Mouse (Mus musculus) T-cell, adult 2 months (primary cell): ENCODE measurements around the gene Eif4e.

Experiments
- DNase-seq: peaks from one replicate; pipeline ENCODE4 v3.0.0; 2022; ENCODE audit warnings: low spot score

The Eif4e gene

GRCm38 (mm10) chr3:138587137-138587536 lies 61.2 kb downstream of the Eif4e start:
- no peak for DNase-seq

GRCm38 (mm10) chr3:138588001-138588400 lies 62.0 kb downstream of the Eif4e start:
- no peak for DNase-seq

GRCm38 (mm10) chr3:138591002-138591401 lies 65.0 kb downstream of the Eif4e start:
- DNase-seq: no peak

GRCm38 (mm10) chr3:138591806-138592365 lies 65.9 kb downstream of the Eif4e start:
- DNase-seq: no peak

GRCm38 (mm10) chr3:138593131-138593530 lies 67.2 kb downstream of the Eif4e start:
- no peak for DNase-seq

DNA sequence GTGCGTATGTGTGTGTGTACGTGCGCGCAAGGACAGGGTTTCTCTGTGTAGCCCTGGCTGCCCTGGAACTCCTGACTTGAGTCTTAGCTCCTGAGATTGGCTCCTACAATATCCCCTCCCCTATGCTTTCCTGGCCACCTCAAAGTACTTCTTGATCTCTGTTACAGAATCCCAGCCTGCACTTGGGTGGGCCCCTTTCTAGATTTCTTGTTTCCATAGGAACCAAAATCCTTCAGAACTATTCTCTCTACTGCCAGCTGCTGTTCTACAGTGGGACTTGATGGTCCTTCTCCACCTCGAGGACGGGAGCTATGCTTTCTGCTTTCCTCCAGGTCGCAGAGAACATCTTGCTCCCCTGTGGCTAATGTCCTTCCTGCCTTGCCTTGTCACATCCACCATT lies 67.9 kb downstream of the Eif4e start:
- no peak for DNase-seq

DNA sequence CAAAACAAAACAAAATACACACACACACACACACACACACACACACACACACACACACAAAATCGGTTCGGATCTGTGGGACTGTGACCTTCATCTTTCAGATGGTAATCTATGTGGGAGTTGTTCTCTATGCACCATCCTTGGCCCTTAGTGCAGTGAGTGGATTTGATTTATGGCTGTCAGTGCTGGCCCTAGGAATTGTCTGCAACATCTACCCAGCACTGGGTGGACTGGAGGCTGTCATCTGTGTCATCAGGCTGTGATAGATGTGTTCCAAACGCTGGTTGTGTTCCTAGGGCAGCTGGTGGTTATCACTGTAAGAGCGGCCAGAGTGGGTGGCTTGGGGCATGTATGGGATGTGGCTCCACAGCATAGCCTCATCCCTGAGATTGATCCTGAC lies 75.1 kb downstream of the Eif4e start:
- DNase-seq: no peak

DNA sequence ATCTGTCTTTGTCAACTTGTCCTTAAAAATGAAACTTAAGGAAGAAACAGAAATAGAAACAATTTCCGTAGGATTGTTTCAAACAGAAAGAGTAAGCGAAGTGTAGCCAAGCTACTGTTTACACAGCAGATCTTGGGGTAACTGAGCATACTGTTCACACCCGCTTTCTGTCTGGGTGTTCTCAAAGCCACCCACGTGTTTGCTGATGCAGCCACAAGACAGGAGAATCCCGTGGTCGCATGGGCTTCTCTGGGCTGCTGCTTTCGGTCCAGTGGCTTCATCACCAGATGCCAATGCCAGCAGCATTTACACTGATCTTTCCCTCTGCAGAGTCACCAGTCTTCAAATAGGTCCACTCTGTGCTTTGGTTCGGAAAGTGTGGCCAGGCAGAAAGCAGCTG lies 79.2 kb downstream of the Eif4e start:
- DNase-seq: no peak

DNA sequence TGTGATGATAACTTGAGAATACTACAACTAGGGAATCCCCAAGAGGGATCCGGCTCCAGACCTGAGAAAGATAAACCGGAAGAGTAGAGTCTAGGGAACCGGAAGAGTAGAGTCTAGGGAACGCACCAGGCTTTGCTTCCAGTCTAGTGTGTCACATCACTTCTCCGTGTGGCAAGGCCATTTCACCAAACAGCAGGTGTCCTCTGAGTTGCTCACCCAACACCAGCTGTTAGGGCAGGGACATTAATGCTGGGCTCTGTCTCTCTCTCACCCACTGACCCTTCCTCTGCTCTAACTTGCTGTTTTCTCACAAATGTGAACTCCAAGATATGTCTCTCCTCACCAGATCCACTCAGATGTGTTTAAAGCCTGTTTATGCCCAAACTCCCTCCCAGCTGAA lies 82.7 kb downstream of the Eif4e start:
- no peak for DNase-seq
